Mouse (Mus musculus) WW6 (cell line): ENCODE results near the gene Dtx2.

Experiments used
- DNase-seq: peaks from one replicate; pipeline ENCODE4 v3.0.0-alpha.2; 2013; ENCODE audit warnings: low read depth, low spot score

Dtx2 gene

DNA sequence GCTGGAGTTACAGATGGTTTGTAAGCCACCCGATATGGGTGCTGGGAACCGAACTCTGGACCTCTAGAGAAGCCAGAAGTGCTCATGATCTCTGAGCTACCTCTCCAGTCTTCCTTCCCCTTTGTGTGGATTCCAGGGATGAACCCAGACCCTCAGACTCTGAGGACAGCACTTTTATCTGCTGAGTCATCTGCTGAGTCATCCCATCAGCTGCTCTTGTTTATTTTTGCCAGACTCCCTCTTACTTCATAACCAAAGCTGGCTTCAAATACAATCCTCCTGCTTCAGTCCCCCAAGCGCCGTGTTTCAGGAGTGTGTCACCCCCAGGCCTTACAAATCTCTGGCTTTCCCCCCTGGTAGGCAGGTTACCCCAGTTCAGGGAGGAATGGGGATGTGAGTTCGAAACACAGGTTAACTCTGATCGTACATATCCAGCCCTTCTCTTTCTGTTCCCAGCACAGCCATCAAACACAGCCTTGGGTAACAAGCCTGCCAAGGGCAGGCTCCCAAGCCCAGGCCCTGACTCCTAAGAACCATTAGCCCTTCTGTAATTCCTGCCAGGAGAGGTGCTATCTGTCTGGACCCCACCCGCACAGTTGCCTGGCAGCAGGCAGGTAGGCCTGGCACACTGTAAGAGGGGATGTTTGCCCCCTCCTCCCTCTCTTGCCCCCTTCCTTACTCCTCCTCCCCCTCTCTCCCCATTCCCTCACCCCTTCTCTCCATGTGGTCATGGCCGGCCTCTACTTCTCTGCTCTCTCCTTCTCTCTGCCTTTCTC, 18.5 kb upstream of the Dtx2 start:
- no peak for DNase-seq

DNA sequence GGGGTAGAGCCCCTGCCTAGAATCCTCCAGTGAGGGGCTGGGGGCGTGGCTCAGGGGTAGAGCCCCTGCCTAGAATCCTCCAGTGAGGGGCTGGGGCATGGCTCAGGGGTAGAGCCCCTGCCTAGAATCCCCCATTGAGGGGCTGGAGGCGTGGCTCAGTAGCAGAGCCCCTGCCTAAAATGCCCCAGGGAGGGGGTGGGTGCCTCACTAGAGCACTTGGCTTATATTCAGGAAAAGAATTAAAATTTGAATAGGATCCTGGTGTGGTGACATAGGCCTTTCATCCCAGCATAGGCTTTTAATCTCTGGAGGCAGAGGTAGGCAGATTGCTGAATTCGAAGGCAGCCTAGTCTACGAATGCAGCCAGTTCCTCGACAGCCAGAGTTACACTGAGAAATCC, 15.2 kb upstream of the Dtx2 start:
- no peak for DNase-seq

DNA sequence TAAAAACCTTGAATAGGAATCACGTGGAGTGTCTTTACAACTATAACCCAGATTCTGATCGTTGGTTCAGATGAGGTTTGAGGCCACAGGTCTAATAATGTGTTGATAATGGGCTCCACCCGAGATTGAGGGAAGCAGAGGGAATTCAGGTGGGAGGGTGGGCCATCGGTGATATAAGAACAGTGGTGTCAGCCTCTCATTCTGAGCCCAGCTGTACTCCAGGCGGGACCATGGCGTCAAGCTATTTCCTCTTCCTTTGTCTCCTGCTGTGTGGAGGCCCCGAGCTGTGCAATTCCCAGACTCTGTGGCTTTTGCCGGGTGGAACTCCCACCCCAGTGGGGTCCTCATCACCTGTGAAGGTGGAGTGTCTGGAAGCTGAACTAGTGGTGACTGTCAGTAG, 14.7 kb upstream of the Dtx2 start, which contains the start of gene Zp3:
Gene Zp3 (plus strand): TSS at position 196 of the 400 bp plus-strand sequence.
- no peak for DNase-seq

DNA sequence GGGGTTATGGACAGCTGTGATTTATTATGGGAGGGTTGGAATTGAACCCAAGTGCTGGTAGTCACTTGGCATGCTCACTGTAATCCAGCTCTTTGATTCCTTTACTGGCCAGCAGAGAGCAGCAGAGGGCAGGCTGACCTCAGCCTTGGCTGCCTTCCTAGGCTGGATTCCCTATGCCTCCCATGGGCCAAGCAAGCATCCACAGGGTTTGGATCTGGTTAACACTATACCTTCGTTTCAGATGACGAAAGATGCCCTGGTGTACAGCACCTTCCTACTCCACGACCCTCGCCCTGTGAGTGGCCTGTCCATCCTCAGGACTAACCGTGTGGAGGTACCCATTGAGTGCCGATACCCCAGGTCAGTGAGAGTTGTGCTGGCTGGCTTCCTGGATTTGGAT, 12.2 kb upstream of the Dtx2 start:
- no peak for DNase-seq

DNA sequence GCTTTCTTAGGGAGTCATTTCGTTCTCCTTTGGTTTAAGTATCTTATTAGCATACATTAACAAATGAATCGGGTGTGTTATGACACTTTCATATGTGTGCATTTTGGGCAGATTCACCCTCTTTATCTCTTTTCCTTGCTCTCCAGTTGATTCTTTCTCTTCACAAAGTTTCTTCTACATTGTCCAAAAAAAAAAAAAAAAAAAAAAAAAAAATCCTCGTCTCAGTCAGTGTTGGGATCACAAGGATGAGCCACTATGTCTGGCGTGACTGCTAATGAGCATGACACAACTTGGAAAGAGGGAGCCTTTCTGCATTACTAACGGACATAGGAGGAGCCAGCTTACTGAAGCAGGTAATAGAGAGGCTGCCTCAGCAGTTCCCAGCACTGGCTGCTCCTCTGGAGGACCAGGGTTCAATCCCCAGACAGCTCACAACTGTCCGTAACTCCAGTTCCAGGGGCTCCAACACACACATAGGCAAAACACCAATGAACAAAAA, 10.0 kb upstream of the Dtx2 start:
- no peak for DNase-seq

DNA sequence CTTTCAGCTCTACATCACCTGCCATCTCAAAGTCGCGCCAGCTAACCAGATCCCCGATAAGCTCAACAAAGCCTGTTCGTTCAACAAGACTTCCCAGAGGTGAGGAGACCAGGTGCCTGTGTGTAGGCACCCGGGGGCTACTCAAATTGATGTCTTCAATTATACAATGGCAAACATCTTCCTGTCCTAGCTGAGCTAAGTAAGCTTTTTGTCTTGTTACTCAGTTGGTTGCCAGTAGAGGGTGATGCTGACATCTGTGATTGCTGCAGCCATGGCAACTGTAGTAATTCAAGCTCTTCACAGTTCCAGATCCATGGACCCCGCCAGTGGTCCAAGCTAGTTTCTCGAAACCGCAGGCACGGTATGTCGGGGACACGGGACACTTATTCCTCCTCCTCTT, 7.4 kb upstream of the Dtx2 start:
- no peak for DNase-seq

DNA sequence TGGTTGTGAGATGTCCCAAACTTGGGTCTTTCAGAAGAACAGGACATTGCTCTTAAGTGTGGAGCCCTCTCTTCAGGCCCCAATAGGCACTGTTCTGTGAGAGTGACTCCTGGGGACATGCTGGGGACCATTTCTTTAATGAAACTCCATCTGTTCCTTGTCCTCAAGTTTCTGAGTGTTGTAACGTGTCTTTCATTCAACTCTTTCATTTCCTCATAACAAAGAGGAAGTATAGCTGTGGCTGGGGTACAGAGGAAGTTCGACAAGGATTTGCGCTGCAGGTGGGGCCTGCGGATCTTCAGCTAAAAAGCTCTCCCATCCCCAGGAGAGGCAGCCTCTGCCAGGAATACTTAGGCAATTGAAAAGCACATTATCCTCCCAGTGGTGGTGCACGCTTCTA, 4.0 kb upstream of the Dtx2 start:
- no peak for DNase-seq

DNA sequence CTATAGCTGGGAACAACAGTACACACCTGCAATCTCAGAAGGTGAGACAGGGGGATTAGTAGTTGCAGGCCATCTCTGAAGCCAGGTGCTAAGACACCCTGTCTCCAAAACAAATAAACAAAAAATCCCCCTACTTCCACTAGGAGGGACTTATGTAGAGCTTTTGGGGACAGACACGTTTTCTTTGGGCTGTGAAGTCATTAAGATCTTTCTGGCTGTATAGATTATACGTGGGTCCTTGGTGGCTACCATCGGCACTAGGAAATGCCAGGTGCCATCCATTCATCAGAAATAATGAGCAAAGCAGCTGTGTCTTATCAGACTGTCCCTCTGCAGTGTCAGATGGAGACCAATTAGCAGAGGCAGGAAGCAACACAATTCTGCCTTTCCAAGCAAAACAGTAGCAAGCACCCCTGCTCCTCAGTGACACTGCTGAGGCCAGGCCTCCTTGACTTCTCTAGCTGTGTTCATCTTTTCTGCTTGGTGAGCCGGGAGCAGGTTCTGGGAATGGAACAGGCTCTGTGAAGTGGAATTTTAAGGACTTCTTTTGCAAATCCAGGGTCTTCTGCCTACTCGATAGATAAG, 1.1 kb upstream of the Dtx2 start:
- DNase-seq: no peak

DNA sequence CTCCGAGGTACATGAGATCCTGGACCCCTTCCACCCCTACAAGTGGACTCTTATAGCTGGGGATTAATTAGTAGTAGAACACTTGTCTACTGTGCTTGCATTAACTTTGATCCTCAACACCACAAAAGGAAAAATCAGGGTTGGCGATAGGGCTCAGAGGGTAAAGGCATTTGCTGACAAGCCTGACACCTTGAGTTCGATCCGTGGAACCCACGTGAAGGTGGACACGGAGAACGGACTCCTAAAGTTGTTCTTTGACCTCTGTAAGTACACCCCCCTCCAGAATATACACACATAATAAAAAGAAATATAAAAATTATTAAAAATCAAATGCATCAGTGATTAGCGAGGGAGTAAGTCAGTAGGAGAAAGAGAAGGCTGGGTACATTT, 270 bp upstream of the Dtx2 start:
- no peak for DNase-seq

DNA sequence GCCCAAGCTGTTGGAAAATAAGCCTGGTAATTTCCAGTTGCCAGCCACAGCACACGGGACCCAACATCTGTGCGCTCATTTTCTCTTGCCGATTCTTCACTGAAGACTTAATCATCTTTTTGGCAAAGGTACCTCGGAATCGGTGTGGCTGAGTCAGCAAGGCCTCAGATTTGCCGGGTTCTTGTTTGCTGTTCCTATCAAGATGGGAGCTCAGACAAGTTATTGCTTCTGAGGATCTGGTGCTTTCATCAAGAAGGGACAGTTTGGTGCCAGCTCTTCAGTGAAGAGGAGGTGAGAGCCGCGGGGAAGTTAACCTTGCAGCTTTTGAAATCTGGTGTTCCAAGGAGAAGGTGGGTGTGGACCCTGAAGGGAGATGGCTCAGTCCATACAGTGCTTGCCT, 1.6 kb downstream of the Dtx2 start:
- DNase-seq: no peak

DNA sequence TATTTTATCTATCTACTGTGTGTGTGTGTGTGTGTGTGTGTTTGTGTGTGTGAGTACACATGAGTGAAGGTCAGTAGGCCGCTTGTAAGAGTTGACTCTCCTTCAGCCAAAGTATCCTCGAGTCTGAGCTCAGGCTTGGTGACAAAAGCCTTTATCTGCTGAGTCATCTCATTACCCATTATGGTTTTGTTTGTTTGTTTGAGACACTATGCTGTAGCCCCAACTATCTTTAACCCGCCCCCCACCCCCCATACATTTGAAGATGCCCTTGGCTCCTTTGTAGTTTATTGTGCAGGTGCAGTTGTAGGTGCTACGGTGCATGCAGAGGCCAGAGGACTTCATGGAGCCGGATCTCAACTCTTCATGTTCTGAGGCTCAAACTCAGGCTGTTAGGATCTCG, 6.6 kb downstream of the Dtx2 start:
- DNase-seq: no peak

DNA sequence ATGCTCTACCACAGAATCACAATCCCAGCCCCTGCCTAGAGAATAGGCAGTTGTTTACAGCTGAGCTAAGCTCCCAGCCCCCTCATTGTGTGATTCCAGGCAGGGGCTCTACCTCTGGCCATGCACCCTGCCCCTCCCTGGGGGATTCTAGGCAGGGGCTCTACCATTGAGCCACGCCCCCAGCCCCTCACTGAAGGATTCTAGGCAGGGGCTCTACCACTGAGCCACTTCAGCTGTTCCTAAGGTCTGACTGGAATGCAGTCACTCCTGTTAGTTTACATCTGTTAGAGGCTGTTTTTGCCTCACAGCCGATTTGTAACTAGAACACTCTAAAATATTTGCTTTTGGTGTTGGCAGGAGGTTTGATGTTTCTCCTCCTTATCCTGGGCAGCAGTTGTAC, 7.7 kb downstream of the Dtx2 start:
- no peak for DNase-seq

DNA sequence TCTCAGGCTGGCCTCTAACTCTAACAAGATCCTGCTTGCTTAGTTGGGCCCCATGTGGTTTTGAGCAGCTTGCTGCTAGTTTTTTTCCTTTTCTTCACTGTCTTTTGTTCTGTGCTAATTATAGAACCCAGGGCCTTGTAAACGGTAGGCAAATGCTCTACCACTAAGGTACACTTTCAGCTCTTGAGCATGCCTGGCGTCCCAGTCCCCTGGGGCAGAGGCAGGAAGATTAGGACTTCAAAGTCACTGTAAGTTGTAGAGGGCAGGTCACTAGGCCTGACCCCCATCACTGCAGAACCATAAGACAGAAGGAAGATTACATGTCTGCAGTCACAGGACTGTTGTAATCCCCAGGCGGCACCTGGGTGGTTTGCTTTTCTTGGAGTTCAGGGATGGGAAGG, 8.2 kb downstream of the Dtx2 start:
- DNase-seq: no peak

DNA sequence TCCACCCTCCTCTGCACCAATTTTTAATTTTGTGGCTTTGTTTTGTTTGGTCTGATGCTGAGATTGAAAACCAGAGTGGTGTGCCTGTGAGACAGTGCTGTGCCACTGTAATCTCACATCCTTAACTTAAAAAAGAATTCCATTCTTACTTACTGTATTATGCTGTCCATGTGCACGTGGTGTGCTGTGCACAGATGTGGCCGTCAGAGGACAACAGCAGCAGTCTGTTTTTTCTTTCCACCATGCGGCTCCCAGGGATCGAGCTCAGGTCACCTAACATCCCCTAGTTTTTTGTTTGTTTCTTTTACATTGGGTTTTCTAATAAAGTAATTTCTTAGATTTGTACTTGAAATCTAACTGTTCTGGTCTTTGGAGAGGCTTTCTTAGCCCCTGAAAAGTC, 9.9 kb downstream of the Dtx2 start:
- DNase-seq: no peak

DNA sequence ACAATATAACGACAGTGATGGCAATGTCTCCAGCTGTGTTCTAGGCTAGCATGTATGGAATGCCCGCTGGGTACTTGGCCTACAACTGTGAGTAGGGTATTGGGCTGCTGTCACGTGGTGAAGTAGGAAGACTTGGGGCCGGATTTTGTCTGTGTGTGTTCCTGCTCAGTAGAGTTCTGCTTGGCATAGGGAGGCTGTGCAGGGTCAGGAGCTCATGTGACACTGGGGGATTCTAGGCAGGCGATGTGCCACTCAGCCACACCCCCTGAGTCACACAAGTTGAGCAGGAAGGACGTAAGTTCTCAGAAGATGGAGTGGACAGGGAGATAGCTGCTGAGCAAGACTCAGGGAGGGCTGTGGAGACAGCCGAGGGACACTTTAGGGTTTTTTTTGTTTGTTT, 13.1 kb downstream of the Dtx2 start:
- DNase-seq: no peak

DNA sequence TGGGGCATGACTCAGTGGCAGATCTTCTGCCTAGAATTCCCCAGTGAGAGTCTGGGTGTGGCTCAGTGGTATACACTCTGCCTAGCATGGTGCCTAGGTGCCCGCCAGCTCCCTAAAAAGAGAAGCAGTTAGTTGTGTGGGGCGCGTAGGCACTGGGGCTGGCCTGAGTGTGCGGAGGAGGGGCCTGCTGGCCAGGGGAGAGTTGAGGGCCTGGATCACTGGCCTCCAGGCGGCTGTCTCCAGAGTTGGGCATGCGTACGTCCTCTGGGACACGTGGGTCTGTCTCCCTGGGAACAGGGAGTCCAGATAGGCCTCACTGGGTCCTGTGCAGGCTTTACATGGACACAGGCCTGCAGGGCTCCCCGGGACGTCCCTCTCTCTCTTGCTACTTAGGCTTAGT, 20.3 kb downstream of the Dtx2 start:
- no peak for DNase-seq

DNA sequence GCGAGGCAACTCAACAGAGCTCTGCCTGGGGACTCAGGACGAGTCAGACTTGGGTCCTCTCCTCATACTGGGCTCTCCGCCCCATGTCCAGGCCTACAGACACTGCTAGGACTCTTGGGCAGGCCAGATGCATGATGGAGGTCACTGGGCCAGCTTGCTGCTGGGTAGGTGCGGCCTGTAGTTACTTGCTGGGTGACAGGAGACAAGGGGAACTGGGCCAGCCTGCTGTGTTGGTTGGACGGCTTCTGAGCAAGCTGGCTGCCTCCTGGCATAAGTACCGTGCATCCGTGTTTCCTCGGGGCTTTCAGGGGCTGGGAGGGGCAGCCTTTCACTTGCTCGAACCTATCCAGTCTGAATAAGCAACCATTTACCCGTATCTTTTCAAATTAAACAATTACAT, 21.0 kb downstream of the Dtx2 start:
- no peak for DNase-seq

DNA sequence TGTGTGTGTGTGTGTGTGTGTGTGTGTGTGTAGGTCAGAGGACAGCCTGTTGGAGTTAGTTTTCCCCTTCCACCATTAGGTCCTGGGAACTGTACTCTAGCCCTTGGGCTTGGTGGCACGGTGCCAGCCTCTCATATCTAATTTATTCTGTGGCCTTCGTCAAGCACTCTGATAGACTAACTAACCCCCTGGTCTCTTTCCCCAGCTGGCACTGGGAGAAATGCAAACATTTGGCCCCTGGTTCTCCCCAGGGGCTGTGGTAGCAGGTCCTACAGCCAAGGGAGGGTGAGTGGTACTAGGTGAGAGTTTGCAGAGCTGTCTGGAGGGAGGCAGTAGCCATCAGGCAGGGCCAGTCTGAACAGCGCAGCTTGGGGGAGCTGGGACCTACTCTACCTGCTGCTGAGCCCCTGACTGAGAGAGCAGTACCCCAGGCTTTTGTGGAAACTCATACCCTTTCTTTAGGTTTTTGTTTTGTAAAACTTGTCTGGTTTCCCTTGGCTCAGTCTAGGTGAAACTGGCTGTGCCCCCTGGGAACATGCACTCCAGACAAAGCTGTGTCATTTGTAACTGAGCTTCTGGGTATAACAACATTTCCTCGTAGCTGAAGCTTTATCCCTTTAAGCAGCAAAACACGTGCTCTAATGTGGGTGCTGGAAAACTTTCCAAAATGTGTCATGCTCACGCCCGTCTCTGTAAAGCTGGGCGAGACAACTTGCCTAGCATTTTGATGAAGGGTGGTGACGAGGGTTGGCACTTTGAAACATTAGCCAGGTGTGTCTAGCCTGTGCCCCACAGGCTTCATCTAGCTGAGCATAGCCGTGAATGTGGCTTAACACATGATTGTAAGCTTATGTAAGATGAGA, 21.6 kb downstream of the Dtx2 start:
- no peak for DNase-seq

DNA sequence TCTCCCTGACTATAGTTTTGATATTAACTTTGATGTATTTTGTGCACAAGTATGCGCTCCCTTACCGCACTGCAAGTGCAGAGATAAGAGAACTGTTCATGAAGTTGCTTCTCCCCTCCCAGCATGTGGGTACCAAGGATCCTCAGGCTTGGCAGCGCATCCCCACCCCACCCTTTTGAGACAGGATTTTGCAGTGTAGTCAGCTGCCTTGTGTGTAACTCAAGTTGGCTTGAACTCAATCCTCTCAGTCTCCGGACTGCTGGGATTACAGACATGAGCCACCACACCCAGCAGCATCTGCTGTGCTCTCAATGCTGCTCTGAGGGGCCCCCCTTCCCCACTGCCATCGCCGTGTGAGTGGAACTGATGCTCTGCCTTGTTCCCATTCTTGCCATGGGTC, 22.7 kb downstream of the Dtx2 start:
- no peak for DNase-seq

DNA sequence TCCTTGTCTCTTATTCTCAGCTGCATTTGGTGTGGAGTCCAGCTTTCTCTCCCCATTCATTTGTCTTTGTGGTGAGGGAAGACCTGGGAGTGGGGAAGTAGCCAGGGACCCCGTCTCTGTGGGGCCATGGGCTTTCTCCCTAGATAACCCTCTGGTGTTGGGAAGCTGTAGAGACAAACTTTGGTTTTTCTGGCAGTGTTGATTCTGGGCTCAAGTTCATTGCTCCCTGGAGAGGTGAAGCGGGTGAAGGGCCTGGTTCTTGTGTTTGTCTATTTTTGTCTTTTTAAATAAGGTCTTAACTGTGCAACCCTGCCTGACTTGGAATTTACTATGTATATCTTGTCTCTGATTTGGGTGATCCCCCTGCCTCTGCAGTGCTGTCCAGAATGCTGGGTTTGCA, 24.1 kb downstream of the Dtx2 start:
- no peak for DNase-seq

DNA sequence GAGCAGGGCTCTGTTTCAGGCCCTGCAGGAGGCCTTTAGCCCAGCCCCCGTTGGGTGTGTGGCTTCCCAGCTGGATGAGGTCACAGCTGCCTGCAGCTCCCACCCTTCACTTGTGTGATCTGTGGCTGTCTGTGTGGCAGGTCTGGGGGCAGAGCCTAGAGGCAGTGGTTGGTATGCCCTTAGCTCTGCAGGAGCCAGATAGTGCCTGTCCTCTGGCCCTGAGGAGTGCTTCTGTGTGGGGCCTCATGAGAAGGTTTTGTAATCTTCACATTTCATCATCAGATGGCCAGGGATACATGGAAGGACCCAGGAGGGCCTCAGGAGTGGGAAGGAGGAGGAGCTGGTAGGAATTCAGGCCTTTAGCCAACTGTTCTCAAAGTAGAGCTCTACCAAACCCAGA, 25.3 kb downstream of the Dtx2 start:
- DNase-seq: no peak

DNA sequence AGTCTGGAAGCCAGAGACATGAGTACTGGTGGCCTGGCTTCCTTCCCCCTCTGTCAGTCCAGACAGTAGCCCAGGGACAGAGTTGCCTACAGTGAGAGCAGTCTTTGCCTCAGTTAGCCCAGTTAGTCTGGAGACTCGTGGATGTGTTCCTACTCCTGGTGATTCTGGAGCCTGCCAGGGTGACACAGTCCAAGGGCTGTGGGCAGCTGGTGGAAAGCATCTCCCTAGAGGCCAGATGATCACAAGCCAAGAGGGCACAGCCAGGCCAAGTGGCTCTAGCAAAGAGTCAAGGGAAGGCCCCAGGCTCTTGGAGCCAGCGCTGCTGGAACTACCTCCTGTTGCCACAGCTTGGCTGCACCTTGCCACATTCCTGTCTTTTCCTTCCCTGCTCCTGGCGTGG, 31.1 kb downstream of the Dtx2 start:
- no peak for DNase-seq

DNA sequence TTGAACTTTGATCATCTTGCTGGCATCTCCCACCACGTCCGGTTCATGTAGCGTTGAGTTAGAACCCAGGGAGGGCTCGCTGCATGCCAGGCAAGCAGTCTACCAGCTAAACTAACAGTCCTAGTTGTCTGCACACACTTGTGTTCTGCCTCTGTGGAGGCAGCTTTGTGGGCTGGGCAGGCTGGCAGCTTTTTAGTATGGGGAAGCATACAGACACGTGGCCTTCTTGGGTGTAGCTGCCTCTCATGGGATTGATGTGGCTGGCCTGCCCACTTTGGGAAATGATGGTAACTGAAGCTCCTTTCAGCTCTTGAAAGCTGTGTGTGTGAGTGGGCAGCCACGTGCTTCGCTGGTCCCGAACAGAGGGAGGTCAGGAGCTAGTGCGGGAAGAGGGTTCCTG, 32.3 kb downstream of the Dtx2 start:
- no peak for DNase-seq
